Mouse (Mus musculus) liver, embryonic 14.5 days (tissue): Measurements from ENCODE around the gene Pwwp2b.

Source experiments
- CTCF ChIP-seq: IDR thresholded peaks from 2 replicates; pipeline ENCODE4 v1.5.1; 2016; ENCODE audit warnings: antibody characterized with exemption, low read depth, control low read depth
- EP300 ChIP-seq: IDR thresholded peaks from 2 replicates; pipeline ENCODE4 v1.6.1; 2016; ENCODE audit warnings: antibody characterized with exemption, low read depth

DNA sequence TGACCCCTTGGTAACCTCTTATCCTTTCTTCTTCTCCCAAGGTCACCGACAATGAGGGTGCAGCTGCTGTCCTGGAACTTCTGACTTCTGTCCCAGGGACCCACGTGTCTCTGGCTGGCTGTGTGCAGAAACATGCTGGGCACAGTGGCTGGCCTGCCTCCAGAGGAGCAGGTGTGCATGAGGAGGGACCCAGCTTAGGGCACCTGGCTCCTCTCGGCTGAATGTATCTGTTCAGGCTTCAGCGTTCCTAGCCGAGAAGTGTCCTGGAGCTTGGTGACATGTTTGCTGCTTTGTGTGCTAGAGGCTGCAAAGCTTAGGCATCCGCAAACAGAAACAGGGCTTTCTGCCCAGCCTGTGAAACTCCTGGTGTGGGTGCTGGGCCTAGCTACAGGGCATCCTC is 18.1 kb downstream of the Pwwp2b start:
- TF ChIP-seq EP300 (no peak), CTCF (no peak)
